Mouse (Mus musculus) cerebellum, adult 8-10 months (tissue): ENCODE measurements at regions not wholly inside any gene's neighbourhood (a gene's known extent, or its start where the extent isn't known, plus 50 kb on each side); places are given as distances from the start of the nearest gene placed in this dataset.

Source experiments
- DNase-seq: peaks from one replicate; pipeline ENCODE4 v3.0.0; 2022

DNA sequence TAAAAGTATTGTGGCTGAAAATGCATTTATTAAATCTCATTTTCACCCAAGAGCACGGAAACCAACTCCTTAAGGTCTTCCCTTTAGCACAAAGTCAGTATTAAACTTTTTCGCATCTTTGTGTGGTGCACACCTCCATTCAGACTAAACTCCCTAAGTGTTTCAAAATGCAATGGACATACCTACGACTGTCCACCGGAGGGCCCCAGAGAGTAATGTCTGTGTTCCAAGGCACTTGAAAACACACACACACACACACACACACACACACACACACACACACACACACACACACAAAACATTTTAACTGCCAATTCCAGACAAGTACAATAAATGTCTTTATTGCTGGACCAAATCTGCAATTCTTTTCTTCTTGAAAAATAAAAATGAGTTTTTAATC lies 243.7 kb downstream of the Foxa2 start:
- DNase-seq, result no peak

DNA sequence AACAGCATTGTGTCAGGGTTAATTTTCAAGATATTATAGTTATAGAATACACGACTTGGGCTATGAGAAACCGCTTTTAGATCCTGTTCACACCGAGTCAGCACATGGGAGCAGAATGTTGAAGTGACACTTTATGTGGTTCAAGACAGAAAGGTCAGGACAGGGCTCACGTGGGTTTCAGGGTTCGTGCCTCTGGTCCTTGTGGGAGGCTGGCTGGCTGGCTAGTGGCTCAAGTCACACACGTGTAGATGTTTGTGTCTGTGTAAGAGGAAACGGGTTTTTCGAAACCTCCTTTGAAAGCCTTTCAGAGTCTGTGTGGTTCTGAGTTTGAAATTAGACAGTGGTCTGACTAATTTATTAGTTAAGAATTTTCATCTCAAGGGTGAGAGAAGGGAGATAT lies 255.3 kb downstream of the Foxa2 start:
- no peak for DNase-seq

DNA sequence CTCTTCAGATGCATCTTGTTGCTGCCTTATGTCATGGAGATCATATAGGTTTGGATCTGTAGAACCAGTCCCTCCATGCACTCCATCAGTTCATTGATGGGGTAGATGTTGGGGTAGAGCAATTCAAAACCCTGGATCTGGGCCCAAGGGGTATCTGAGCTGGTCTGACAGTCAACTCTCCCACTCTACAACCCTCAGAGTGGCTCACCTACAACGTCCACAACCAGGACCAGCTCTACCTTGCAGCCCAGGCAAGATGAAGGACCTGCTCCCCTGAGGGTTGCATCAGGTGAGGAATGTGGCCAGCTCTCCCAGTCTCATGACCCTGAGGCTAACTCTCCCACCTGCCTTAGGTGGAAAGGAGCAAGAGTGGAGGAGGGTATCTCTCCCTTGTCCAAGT lies 256.9 kb downstream of the Foxa2 start:
- no peak for DNase-seq

DNA sequence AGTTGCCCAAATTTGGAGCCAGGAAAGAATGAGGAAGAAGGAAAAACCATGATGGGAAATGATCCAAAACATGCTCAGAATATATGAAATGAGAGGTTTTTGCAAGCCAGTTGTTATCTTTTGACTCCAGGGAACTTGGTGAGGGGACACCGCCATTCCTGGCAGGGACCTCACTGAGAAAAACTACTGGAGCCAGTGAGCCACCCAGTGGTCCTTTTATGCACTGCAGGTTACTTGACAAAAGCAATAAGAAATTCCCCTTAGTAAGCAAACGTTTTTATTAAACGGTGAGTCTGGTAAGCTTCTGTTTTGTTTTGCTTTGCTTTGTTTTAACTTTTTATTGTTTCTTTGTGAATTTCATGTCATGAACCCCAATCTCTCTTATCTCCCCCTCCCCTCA lies 257.5 kb downstream of the Foxa2 start:
- peak; percentile 9 for DNase-seq

DNA sequence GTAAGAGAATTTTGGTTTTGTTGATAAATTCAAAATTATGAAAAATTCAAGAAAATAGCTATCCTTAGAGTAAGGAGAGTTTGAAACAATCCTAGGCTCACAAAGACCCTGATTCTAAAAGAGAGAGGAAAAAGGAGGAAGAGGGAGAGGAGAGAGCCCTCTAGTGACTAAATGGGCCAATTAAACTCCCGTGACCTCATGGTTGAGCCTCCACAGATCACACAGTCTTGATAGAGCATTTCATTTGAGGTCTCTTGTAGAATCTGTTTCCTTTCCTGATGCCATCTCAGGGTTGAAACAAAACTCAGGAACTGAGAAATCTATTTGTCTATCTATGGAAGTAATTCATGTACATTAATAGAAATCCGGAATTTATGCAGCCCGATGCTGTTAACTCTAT lies 258.8 kb downstream of the Foxa2 start:
- DNase-seq, result no peak

DNA sequence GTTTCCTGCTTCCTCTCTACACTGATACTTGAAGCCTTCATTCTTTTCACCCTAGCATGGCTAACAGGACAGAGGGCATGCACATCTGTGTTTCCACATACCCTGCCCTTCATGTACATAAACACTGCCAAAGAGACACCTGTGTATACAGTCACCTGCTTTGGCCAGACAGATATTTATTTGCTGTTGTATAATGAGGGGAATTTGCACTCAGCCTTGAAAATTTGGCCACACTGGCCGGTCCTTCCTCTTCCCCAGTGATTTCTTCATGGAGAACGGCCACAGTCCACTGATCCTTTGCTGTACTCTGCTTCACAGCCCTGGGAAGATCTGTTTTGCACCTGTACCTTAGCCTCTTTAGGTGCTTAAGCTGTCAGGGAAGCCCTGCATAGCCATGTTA lies 264.3 kb downstream of the Foxa2 start:
- DNase-seq, result no peak

DNA sequence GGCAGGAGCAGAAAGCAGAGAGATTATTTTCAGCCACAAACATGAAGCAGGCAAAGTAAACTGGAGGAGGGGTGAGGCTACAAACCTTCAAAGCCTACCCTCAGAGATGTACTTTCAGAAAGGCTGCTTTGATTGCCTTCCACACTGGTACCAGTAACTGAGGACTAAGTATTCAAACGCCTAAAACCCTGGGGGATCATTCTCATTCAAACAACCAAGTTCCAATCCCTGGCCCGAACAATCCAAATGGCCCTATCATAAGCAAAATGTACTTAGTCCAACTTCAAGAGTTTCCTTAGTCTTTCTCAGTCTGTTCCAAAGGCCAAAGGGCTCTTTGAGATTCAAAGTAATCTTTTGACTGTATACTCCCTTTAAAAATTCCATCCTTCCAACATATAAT lies 270.5 kb downstream of the Foxa2 start:
- DNase-seq, result no peak

- no peak for DNase-seq
Observed at GRCm38 (mm10) chr2:147772579-147772978, 274.2 kb downstream of the Foxa2 start.

DNA sequence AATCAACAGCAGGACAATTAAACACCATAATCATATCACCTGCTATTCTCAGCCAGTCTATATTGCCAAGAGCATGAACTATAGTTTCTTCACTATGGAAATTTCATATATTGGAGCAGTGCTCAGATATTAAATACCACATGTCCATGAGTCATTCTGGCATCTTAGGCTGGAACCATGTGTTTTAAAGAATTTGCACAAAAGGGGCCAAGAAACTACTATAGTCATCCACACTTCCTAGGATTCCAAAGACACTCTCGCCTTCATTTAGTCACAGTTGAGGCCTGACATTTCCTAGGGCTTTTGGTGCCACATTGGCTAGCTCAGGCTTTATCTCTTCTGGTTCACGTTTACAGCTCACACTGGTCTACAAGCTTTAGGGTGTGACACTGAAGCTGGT lies 293.7 kb downstream of the Foxa2 start:
- no peak for DNase-seq

- no peak for DNase-seq
Observed at GRCm38 (mm10) chr2:147751831-147752230, 294.9 kb downstream of the Foxa2 start.

DNA sequence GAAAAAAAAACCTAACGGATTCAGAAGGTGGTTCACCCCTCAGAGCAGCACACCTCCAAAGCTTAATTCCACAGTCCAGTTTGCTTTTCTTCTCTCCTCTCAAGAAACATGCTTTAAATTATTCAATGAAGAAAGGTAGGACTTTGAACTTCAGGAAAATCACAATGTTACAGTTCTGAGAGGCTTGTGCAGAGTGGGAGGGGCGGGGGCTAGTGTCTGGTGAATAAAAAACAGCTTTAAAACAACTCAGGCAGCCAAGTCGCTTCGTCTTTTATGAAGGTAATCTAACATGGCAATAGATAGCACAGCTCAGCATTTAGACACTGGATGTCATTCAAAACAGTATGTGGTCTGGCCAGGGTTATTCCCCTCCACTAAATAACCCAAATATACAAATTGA lies 298.8 kb downstream of the Foxa2 start:
- DNase-seq, result no peak

DNA sequence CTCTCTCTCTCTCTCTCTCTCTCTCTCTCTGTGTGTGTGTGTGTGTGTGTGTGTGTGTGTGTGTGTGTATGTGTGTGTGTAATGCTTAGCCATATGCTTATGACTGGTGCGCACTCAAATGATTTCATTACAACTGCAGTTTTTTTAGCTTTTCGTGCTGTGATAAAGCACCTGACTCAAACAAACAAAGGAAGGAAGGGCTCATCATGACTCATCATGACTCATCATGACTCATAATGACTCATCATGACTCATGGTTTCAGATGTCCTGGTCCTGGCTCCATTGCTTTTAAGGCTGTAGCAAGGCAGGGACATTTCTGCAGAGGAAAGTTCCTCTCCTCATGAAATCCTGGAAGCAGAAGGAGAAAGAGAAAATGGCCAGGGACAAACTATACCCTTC lies 302.9 kb downstream of the Foxa2 start:
- DNase-seq, result no peak

GRCm38 (mm10) chr2:147738307-147738872 lies 308.4 kb downstream of the Foxa2 start:
- DNase-seq, result peak; percentile 24

DNA sequence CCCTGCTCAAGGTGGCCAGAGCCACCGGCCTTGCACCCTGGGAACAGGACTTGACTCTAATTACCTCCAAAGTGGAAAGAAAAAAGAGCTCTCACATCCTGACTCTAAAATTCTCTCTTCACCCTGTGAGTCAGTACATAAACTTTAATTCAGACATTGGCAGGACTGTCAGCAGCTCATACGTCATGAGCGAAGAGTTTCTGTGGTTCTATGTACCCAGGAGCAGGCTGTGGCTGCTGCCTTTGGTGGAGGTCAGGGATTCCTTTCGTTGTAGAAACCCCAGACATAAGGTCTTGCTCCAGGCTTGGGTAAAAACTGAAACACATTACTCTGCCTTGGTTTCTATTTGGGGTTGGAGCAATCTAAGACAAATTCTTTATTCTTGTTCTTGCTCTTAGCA lies 319.4 kb downstream of the Foxa2 start:
- no peak for DNase-seq

GRCm38 (mm10) chr2:147718936-147719335 lies 327.8 kb downstream of the Foxa2 start:
- DNase-seq, result no peak

- no peak for DNase-seq
Observed at GRCm38 (mm10) chr2:147717484-147717947, 329.3 kb downstream of the Foxa2 start.

GRCm38 (mm10) chr2:147715791-147716190 lies 331.0 kb downstream of the Foxa2 start:
- no peak for DNase-seq

DNA sequence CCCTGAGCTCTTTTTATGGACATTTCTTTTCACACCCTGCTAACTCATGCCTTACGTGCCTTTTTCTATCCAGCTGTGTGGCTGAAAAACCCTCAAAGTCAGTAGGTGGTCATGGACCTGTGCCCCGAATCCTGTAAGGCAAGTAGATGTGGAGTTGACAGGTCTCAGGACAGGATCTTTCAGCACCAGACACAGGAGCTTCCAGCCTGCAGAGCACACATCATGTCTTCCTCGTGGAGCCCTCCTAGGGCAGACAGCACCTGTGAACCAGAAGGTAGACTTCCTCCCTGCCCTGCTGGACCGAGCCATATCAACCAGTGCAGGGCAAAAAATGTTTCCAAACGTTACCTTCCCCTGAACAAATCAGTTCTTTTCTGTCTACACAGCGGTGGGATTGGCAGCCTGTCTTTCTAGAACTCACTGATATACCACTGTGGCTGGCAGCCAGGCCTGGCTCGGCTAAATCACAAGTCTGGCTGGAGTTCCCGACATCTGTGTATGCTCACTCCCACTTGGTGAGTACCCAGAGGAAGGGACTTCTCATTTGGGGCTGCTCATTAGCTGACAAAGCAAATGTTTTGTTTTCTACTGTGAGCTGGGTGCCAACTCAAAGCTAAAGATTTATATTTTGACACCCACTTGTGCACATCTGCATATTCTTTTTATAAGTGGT lies 336.0 kb downstream of the Foxa2 start:
- DNase-seq, result no peak

GRCm38 (mm10) chr2:147709799-147710198 lies 337.0 kb downstream of the Foxa2 start:
- DNase-seq, result no peak

- no peak for DNase-seq
Observed at GRCm38 (mm10) chr2:147707156-147707555, 339.6 kb downstream of the Foxa2 start.

DNA sequence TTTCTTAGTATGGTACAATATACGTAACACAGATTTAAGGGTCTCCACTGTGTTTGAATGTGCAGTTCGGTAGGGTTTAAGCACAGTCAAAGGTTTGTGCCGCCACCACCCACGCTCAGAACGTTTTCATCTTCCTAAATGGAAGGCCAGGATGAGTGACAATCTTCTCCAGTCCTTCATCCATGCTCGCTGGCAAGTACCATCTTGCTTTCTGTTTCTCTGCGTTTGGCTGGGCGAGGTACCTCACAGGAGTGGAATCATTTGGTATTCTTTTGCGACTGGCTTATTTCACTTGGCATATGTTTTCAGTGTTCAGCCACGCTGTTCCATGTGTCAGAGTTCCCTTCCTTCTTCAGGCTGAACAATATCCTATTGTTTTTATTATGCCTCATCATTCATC lies 342.3 kb downstream of the Pax1 start:
- DNase-seq, result no peak

- no peak for DNase-seq
Observed at GRCm38 (mm10) chr2:147702330-147703063, 340.8 kb downstream of the Pax1 start.

DNA sequence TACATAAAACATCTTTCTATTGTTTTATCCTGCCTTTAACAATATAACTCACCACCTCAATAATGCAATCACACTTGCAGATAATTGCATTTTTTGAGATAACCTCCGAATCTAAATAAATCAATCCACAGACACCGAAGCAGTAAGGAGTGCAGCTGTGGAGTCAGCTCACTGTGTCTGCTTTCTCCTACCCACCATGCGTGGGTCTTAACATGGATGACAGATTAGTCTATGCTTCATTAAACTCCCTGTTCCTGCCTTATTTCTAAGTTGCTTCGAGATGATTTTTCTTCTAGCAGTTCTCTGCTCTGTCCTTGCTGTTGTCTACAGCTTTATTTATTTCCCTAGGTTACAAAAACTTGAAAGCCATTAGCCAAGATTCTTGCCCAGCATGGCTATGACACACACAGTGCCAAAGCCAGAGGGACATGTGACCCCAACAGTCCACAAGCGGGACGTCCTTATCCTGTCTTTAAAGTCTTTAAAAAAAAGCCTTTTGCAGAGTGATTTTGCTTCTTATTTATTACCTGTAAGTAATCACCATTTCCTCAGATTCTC lies 337.9 kb downstream of the Pax1 start:
- DNase-seq, result no peak

DNA sequence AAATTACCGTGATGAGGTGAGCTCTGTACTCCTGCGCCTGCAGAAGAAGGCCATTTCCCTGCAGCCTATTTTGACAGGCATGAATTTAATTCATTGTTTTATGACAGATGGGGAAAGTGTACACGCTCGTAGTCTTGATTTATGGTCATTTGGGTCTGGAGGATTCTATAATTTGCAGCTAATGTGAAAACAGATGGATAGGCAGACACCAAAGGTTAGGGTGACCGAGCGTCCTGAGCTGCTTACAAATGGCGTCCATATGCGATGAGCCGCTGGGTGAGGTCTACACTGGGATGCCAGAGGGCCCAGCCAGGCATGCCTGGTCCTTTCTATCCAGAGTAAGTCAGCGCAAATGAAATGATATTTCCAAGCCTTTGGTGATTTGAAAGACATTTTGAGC lies 330.2 kb downstream of the Pax1 start:
- no peak for DNase-seq
